Mouse (Mus musculus) G1E (cell line): Measurements from ENCODE around the gene Syt11.

Experiments used
- CTCF ChIP-seq: IDR thresholded peaks from 2 replicates; pipeline ENCODE4 v1.5.1; 2012; ENCODE audit warnings: low read depth, low read length, inconsistent platforms, mixed read lengths
- POLR2AphosphoS5 ChIP-seq: IDR thresholded peaks from 2 replicates; pipeline ENCODE4 v1.6.1; 2012; ENCODE audit warnings: low read depth, low read length, inconsistent platforms; ENCODE audit not compliant: insufficient replicate concordance

GRCm38 (mm10) chr3:88758045-88758500 is 16.9 kb downstream of the Syt11 start:
- TF ChIP-seq CTCF (no peak), POLR2AphosphoS5 (no peak)
